Mouse (Mus musculus) urinary bladder, adult 2 months (tissue): ENCODE measurements around the gene Zrsr1. TPM values are rescaled to one million over a fixed set of nuclear protein-coding genes. Genes with fewer than 3 reads are reported as not detected.
A peak's percentile ranks its signal among the peaks of the same experiment; 100 is the strongest.

Experiments
- DNase-seq: peaks from one replicate; pipeline ENCODE4 v3.0.0; 2022; ENCODE audit warnings: low spot score
- polyA plus RNA-seq: library from polyadenylated mRNA; depleted of rRNA; stranded (reverse); fragments of >200 nt; gene quantifications from 2 replicates; pipeline ENCODE4 v1.2.3, GENCODE M21; 2012

Zrsr1 gene
- polyA plus RNA-seq, 1 experiment, result 20.5 TPM

DNA sequence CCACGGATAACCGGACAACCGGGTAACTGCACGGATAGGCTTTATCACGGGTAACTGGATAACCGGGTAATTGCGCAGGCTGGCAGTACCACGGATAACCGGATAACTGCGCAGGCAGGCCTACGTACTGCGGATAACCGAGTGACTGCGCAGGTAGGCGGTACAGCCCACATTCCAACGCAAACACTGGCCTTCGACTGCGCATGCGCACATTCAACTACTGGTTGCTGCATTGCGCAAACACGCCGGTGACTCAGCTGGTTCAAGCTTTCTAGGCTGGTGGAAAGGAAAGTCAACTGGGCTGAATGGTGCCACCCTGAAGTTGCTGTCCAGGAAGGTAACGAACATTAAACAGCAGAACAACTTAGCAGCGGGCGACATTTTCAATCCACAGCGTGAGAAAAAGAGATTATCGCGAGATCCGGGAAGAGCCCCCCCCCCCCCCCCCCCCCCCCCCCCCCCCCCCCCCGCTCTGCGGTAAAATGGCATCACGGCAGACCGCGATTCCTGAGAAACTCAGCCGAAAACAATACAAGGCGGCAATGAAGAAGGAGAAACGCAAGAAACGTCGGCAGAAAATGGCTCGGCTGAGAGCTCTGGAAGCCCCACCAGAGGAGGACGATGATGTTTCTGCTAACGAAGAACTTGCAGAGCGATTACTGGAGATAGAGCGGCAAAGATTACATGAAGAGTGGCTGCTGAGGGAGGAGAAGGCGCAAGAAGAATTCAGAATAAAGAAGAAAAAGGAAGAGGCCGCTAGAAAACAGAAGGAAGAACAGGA is 1.1 kb downstream of the Zrsr1 start:
- peak; percentile 68 for DNase-seq

DNA sequence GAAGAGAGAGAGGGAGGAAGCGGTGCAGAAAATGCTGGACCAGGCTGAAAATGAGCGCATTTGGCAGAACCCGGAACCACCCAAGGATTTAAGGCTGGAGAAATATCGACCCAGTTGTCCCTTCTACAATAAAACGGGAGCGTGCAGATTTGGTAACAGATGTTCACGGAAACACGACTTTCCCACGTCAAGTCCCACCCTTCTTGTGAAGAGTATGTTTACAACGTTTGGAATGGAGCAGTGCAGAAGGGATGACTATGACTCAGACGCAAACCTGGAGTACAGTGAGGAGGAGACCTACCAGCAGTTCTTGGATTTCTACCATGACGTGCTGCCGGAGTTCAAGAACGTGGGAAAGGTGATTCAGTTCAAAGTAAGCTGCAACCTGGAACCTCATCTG is 1.8 kb downstream of the Zrsr1 start:
- no peak for DNase-seq

DNA sequence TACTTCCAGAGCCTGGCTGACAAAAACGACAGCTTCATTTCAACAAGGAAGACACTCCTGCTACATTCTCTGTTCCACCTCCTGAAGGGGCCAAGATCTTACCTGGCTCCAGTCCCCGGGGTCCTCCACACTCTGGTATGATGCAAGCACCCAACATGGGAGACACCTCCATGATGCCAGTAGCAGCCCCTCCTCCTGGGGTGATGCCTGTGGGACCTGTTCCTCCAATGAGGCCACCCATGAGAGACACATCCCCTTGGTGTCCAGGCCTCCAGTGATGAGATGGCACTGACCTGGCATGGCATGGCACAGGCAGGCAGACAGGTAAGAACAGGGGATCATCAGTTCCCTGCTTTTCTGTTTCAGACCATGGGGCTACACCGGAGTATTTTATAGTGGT is 6.4 kb downstream of the Zrsr1 start:
- no peak for DNase-seq

DNA sequence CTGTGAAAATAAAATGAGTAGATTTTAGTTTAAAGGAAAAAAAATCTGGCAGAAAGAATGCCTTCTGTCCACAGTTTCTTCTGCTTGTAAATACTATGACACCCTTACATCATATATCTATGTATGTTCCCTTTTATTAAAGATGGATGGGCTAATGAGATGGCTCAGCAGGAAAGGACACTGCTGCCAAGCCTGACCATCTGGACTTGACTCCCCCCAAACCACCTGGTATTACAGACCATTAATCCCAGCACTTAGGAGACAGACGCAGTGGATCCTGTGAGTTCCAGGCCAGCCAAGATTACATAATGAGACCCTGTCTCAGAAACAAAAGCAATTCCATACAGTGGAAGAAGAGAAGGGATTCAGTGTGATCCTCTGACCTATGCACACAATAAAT is 6.9 kb downstream of the Zrsr1 start:
- DNase-seq, result no peak

DNA sequence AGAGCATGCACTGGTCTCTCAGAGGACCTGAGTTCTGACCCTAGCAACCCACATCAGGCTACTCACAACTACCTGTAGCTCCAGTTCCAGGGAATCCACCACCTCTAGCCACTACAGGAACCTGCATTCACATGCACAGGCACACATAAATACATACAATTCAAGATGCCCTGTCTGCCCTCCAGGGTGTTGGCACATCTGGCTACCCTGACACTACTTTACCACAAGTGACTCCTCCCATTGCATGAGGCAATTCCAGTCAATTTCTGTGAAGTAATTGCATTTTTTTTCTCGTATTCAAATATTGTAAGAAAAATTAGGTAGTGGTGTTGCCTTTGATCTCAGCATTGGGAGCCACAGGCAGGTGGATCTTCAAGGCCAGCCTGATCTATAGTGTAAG is 7.4 kb downstream of the Zrsr1 start:
- DNase-seq, result no peak

DNA sequence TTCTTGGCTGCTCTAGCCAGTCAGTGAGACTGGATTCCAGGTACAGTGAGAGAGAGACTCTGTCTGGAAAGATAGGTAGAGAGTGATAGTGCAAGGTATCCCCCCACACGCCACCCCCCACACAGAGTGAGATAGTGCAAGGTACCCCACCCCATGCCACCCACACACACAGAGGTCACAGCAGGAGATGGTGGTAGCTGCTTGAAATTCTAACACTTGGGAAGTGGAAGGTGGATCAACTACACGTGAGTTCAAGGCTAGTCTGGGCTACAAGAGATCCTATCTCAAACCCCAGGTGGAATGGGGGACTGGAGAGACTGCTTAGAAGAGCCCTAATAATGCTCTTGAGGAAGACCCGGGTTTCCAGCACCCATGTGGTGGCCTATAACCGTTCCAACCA is 9.2 kb downstream of the Zrsr1 start:
- no peak for DNase-seq

DNA sequence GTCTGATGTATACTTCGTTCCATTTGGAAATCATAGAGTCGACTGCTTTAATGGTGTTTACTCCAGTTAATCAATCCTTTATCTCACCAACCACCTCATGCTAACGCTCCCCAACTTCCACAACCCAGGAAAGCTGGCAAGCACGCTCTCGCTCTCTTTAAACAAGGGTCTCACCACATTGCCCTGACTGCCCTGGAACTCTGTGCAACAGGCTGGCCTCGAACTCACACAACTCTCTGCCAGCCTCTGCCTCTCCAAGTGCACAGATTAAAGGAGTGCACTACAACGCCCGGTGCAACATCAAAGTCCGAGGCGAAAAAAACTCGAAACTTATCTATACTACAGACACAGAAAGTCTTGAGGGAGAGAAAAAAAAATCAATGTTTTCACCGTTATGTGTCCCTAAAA is 9.7 kb downstream of the Zrsr1 start:
- DNase-seq, result no peak

DNA sequence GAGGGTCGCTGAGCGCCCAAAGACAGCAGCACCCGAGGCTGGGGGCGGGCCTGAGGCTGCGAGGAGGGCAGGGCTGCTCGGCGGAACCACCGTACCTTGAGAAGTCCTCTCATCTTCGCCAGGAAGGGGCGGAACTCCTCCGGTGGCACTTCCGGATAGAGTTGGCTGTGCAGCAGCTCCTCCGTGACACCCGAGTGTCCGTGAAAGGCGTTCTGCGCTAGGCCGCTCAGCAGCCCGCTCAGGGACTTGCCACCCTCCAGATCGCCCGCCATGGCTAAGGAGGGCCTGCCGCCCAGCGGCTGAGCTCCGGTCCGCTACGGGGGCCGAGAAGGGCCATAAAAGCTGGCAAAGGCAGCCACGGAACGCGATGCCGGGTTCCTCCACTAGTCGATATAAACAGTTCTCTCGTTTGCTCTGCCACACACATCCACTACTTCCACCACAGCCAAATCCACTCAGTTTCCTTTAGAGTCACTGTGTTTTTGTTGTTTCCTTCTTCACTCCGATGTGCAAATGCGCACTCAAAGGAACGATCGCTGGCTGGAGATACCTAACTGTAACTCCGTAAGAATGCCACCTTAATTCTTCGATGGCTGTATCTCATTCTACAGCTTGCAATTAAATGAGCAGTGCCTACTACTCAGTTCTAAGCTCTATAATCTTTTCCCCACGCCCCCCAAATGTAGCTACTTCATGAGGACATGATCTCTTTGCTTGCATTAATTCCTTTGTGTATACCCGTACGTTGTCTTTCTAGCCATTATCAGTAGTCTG is 10.4 kb downstream of the Zrsr1 start, which contains the start of the genes Gm28048 and Commd1:
Gm28048 (minus strand) TSS at position 107 of the 774 bp plus-strand sequence.
Commd1 (minus strand) TSS at position 399 of the 774 bp plus-strand sequence.
- DNase-seq, result peak; percentile 99

DNA sequence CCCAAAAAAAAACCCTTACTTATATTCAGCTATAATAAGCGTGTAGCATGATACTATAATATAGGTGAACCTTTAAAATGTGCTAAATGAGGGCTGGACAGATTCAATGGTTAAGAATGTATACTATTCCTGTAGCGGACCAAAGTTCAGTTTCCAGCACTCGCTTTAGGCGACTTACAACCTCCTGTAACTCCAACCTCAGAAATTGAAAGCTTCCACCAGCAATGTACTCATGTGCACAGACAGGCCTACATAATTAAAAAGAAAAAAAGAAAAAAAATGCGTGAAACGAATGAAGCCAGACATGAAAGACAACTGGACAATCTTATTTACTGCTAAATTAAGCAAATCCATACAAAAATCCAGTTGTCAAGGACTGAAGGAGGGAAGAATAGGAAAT is 11.0 kb downstream of the Zrsr1 start:
- DNase-seq, result no peak

DNA sequence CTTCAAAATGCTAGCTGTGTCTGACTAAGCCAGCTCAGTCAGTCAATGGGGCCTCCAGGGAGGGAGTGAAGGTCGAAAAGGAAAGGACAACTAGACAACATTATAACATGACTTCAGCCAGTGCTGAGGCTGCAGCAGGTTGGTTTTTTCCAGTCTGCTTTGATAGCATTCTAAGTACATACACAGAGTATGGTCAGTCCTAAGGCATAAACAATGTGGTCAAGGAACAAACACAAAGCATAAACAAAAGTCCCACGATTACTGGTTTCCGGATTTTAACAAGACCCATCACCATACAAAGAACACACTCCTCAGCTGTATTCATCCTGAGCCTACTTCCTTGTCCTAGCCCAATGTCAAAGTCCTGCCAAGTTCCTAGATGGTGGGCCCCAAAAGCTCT is 13.7 kb downstream of the Zrsr1 start:
- DNase-seq, result no peak

DNA sequence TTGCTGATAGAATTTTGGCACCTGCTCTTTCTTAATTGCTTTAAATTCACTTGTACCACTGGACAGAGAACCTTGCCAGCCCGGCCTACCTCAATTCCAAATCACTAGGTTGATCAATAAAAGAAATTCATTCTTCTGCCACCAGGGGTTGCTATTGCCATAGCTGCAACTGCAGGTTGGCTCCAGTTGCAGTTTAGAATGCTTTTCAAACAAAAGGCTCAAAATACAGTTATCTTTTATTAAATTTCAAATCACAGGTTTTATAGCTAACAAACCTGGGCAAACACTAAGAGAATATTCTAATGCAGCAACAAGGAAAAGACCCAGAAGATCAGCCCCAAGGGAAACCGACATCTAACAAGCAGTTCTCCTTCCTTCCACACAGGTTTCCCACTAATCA is 15.6 kb downstream of the Zrsr1 start:
- no peak for DNase-seq

DNA sequence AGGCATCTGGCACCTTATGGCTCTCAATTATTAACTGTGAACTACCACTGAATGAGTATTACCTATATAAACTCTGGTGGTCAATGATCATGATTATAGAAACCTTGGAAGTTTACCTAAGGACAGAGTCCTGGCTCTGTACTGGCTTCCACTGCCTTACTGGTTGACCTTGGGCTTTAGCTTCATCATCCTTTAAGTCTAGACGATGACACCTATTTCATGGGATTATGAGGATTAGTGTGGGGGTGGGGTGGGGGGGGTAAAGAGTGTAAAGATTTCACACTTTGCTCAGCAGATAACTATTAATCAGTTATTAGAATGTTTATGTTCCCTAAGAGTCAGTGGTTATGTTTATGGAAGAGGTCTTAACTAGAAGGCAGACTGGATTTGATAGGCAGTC is 18.0 kb downstream of the Zrsr1 start:
- DNase-seq, result no peak

DNA sequence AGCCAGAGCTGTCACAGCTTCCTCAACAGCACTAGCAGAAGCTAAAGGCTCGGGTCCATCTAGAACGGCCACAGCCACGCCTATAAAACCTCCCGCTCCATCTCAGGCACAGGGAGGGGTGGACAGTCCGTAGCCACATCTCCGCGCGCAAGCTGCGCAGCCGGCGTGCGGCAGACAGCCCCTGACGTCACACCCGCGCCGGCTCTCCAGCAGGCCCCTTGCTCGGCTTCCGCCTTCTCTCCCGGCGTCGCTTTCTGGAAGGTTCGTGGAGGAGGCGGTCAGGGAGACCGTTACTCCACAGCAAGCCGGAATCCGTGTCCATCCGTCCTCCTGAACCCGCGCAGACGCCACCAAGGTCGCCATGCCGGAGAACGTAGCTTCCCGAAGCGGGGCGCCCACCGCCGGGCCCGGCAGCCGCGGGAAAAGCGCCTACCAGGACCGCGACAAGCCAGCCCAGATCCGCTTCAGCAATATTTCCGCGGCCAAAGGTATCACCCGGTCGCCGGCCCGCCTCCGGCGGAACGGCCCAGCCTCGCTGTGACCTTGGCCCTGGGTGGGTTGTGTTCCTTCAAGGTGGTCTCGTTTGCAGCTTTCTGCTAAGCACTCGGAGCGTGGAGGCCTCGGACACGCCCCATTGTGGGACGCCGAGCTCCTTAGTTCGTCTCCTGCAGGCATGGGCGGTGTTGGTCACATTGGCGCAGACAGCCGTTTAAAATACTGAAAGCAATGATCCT is 18.8 kb downstream of the Zrsr1 start, which contains the start of gene Cct4:
Cct4 (plus strand) TSS at position 127 of the 734 bp plus-strand sequence.
- peak; percentile 85 for DNase-seq

DNA sequence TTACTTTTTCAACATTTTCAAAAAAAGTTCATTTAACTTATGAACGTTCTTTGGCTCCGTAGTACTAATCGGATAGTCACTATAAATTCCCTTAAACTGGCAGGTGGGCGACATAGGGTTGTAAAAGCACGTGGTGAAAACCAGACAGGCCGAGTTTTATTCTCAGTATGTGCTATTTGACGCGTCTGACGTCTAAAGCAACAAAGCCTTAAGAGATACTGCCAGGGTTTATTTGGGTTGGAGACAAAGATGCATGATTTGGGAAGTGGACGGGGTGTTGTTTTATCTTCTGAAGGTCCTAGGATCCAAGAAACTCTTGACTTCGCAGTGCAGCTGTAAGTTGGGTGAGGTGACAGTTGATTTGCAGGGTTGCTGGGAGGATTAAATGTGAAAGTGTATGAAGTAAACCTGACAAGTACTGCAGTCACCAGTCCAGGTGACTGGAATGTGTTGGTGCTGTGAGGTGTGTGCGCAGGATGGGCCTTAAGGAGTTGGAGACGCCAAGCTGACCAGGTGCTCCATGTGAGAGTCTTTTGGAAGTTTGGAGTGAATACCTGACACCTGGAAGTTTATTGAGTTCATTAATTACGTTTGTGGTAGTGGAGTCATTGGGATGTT is 19.5 kb downstream of the Zrsr1 start:
- no peak for DNase-seq

DNA sequence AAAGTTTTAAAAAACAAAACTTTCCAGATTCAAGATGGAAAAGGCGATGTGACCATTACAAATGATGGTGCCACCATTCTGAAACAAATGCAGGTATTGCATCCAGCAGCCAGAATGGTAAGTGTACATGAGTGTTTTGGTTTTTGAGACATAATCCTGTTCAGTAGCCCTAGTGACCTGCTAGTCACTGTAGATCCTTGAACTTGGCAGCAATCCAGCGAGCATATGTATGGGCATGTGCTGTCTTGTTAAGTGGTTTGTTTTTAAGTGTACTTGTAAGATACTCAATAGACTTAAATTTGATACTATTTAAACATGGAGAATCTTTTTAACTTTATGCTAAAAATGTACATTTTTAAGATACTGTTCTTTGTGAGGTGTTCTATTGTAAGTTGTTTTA is 22.5 kb downstream of the Zrsr1 start:
- DNase-seq, result no peak

DNA sequence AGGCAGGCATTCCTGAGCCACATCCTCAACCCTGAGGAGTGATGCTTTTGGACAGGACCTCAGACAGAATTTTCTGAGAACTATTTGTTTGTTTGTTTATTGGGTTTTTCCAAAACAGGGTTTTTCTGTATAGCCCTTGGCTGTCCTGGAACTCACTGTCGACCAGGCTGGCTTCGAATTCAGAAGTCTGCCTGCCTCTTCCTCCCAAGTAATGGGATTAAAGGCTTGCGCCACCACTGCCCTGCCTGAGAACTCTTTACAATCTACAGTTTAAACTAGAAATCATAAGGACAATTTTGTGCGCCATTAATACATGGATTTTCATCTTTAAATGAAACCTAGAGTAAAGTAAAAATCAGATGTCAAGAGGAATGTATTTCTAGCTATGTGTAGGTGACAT is 23.7 kb downstream of the Zrsr1 start:
- DNase-seq, result no peak

DNA sequence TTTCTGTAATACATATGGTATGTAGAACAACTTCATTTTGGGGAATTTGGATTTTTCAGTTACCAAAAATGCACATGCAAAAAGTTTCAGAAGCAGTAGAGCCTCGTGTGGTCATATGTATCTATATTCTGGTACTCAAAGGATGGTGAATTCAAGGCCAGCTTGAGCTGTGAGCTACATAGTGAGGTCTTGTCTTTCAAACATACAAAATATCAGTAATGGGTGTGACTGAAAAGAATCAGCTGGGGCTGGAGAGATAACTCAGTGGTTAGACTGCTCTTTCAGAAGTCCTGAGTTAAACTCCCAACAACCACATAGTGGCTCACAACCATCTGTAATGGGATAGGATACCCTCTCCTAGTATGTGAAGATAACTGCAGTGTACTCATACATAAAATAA is 26.5 kb downstream of the Zrsr1 start:
- no peak for DNase-seq

DNA sequence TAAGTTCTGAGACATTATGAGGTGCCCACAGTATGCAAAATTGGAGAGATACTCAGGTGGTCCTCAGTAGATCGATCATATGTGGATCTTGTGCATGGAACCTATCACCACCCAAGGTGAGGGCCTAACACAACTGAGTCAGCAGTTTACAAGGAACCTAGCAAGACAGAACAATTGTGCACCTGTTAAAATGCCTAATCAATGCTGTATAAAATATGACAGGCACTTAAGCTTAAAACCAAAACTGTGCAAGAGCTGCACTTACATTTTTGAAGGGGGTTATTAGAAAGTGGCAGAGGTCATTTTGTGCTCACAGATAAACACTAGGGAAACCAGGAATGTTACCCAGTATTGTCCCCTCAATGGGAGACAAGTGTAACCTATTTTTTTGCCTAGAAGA is 33.5 kb downstream of the Zrsr1 start:
- DNase-seq, result no peak

DNA sequence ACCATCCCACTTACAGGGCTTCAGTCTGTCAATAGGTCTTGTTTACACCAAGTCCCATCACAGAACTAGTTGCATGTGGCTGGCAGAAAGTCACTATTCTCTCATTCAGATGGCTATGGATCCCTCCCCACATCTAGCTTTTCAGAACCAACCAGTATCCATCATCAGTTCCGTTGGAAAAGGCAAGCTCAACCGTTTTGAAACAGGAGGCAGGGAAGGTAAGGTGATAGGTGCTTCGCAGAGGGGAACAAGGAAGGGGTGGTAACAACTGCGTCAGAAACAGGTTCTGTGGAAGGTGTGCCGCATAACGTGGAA is 35.3 kb downstream of the Zrsr1 start:
- no peak for DNase-seq

DNA sequence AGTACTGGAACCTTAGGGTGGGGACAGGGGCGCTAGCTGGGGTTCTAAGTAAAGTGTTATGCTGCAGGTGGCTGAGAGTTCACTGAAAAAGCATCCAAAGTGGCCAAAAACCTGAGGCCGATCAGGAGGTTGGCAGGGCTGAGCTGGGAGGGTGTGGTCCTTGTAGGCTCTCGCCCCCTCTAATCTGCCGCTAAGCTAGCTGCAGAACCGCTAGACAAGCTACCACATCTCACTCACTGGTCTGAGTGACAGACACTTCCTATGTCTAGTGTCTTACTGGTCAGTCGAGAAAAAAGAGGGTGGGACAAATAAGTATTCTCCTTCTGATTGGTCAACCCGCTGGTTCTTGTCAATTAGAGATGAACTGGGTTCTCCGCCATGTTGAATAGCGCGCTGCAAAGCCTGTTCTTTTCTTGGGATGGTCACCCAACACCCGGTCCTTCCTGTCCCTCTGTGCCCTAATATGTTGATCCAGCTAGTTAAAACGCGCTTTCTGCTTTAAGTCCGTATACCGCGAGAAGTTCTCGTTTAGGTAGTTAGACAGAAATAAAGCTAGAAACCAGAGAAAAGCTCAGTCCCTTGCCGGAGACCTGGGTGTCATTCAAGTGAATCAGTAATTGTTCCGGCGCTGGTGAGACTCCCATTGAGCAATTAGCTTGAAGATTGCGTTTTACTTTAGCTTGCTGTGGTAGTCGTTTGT is 35.8 kb downstream of the Zrsr1 start, which contains the start of gene Fam161a:
Fam161a (plus strand) TSS at position 51 of the 700 bp plus-strand sequence.
- peak; percentile 31 for DNase-seq

DNA sequence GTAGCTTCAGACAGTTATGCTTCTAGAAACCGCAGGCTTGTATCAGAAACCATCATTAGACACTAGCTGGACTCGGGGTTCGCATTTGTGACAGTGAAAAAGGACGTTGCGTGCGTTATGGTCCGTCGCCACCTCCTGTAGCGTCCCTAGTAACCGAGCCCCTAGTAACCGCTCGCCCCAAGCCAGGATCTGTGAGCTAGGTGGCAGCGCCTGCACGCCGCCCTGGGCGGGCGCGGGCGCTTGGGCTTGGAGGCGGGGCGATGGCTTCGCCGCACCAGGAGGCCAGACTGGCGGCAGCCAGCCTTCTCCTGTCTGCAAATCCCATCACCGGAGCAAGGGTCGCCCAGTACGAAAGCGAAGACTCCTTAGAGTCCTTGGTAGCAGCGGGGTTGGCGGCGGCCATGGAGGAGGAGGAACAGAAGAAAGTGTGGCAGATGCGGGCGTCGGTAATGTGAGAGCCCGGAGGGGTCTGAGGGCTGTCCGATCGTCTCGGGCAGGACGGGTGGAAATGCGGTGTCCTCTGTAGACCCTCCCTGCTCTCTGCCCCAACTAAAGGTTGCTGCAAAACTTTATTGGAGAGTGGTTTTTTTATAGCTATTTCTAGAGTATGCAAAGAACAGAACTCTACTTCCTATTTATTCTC is 36.5 kb downstream of the Zrsr1 start:
- peak; percentile 77 for DNase-seq
